Mouse (Mus musculus) lung, adult 2 months (tissue): ENCODE data around the gene Thada. TPM values are rescaled to one million over a fixed set of nuclear protein-coding genes. Genes with fewer than 3 reads are reported as not detected.

Experiments used
- DNase-seq: peaks from one replicate; pipeline ENCODE4 v3.0.0; 2022
- H3K4me1 ChIP-seq: fragments of 200-500 bp; 2 replicates; pipeline ENCODE4 v1.6.1; 2011; ENCODE audit warnings: low read length; ENCODE audit not compliant: control insufficient read depth, insufficient read depth
- H3K4me3 ChIP-seq: fragments of 200-500 bp; replicated peaks from 2 replicates; pipeline ENCODE3; 2011; ENCODE audit warnings: low read depth, mild to moderate bottlenecking, control low read depth, low read length; ENCODE audit errors: extremely low read depth
- CTCF ChIP-seq: fragments of 200-500 bp; IDR thresholded peaks from 2 replicates; pipeline ENCODE4 v1.5.1; 2011; ENCODE audit warnings: mild to moderate bottlenecking, low read length, control low read depth; ENCODE audit not compliant: insufficient read depth
- POLR2A ChIP-seq: fragments of 200-500 bp; IDR thresholded peaks from 2 replicates; pipeline ENCODE4 v1.6.1; 2011; ENCODE audit warnings: low read depth, mild to moderate bottlenecking, control low read depth, low read length, borderline replicate concordance; ENCODE audit errors: extremely low read depth
- whole genome bisulfite sequencing: fragments of 180-500 bp; shearing (Covaris S2); methylation state at CpG from one replicate; pipeline ENCODE4 v1.1.7; 2018; 5-methylcytosine and 5-hydroxymethylcytosine counted together
- polyA plus RNA-seq: library from polyadenylated mRNA; depleted of rRNA; stranded (reverse); fragments of >200 nt; gene quantifications from 2 replicates; pipeline ENCODE4 v1.2.3, GENCODE M21; 2012

Thada gene
- polyA plus RNA-seq, 1 experiment, result 12.8 TPM

GRCm38 (mm10) chr17:84498639-84499038 lies 32.6 kb upstream of the Thada start:
- no peak for DNase-seq
- TF ChIP-seq POLR2A (no peak), CTCF (no peak)
- WGBS, result 41% methylated on average over 5 of the region's 5 CpGs
- Histone ChIP-seq H3K4me1 (no peaks in the 10 kb centered on the region), H3K4me3 (no peak overlapping the region)

DNA sequence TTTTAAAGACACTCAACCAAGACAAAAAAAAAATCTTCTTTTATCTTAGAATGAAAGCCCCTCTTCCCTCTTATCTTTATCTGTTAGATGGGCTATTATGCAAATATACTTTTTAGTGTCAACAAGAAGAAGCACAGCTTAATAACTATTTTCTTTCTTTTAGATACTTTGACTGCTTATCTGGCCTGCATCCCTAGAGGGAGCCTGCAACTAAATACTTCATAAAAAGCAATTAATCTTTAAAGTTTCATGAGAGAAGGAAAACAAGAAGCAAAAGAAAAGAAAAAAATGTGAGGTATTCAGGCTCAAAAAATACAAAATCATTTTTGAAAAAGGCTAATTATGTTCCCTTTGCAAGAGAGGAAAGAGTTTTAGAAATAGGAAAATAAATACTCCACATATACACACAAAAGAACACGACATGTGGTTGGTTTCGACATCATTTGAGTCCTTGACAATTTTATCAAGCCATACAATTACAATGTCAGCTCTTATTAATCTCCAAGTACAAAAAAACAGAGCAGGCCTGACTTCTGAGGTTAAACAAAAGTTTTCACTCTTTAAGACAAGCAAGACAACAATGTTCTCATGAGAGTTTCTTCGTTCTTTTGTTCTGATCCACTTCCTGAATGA lies 32.1 kb upstream of the Thada start:
- DNase-seq, result no peak
- H3K4me3 ChIP-seq, result no peak overlapping the region
- TF ChIP-seq CTCF, result no peak
- TF ChIP-seq POLR2A, result no peak
- 37% methylated on average over 3 of the region's 3 CpGs for WGBS
- H3K4me1 ChIP-seq, result no peaks in the 10 kb centered on the region

- TF ChIP-seq POLR2A, result no peak
- H3K4me1 ChIP-seq, result no peaks in the 10 kb centered on the region
- DNase-seq, result no peak
- H3K4me3 ChIP-seq, result no peak overlapping the region
- WGBS, result 54% methylated on average over 2 of the region's 2 CpGs
Observed at GRCm38 (mm10) chr17:84497559-84497958, 31.6 kb upstream of the Thada start.

GRCm38 (mm10) chr17:84497026-84497425 lies 31.0 kb upstream of the Thada start:
- 83% methylated on average over 5 of the region's 5 CpGs for WGBS
- no peaks in the 10 kb centered on the region for H3K4me1 ChIP-seq
- no peak overlapping the region for H3K4me3 ChIP-seq
- TF ChIP-seq POLR2A (no peak), CTCF (no peak)
- DNase-seq, result no peak

GRCm38 (mm10) chr17:84492255-84492880 lies 26.4 kb upstream of the Thada start:
- no peak overlapping the region for H3K4me3 ChIP-seq
- TF ChIP-seq CTCF (no peak), POLR2A (no peak)
- 26% methylated on average over 5 of the region's 5 CpGs for WGBS
- DNase-seq, result no peak
- H3K4me1 ChIP-seq, result no peaks in the 10 kb centered on the region

DNA sequence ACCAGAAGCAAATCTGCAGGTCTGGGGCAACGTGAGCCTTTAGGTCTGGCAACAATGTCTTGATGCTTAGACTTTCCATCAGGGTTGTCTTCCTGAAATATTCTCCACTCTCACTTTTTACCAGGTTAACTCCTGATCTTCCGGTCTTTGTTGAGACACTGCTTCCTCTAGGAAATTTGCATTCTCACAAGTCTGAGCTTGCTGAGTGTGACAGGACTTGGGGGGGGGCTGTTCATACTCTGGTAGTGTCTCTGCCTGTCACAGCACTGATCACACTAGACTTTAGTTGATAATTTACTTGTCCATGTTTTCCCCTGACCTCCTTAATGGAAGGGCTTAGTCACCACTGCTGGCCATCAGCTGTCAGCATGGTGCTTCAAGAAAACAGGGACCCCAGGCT lies 21.4 kb upstream of the Thada start:
- WGBS, result 70% methylated on average over 2 of the region's 2 CpGs
- no peak overlapping the region for H3K4me3 ChIP-seq

GRCm38 (mm10) chr17:84483673-84484320 lies 17.8 kb upstream of the Thada start:
- Histone ChIP-seq H3K4me1 (no peaks in the 10 kb centered on the region), H3K4me3 (no peak overlapping the region)
- TF ChIP-seq POLR2A, result no peak
- TF ChIP-seq CTCF, result no peak
- WGBS, result 68% methylated on average over 6 of the region's 6 CpGs
- DNase-seq, result no peak

More for the DNA sequence above, 21.4 kb upstream of the Thada start:
- DNase-seq, result no peak
- TF ChIP-seq CTCF (no peak), POLR2A (no peak)
- H3K4me1 ChIP-seq, result no peaks in the 10 kb centered on the region

DNA sequence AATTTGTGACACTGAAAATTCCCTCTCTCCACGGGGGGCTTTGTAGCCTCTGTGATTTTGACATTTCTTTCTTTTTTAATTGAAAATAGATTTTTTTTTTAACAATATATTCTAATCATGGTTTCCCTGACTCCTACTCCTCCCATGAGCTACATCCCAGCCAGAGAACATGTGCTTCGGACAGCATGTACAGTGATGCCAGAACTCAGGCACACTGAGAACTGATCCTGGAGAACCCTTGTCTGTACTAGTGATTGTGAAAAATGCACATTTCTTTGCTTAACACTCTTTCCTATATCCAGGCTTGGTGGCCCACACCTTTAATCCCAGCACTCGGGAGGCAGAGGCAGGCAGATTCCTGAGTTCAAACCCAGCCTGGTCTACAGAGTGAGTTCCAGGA lies 16.8 kb upstream of the Thada start:
- WGBS, result 81% methylated on average over 3 of the region's 3 CpGs
- no peak for TF ChIP-seq CTCF
- no peak for TF ChIP-seq POLR2A

GRCm38 (mm10) chr17:84480464-84481355 lies 14.7 kb upstream of the Thada start:
- 43% methylated on average over 15 of the region's 15 CpGs for WGBS
- Histone ChIP-seq H3K4me3 (no peak overlapping the region), H3K4me1 (no peaks in the 10 kb centered on the region)
- DNase-seq, result peak; percentile 35
- no peak for TF ChIP-seq POLR2A
- peak; percentile 42; the same call in 1 of the 2 replicates for TF ChIP-seq CTCF

More for the DNA sequence above, 16.8 kb upstream of the Thada start:
- no peak overlapping the region for H3K4me3 ChIP-seq
- no peaks in the 10 kb centered on the region for H3K4me1 ChIP-seq
- DNase-seq, result no peak
